Mouse (Mus musculus) hindbrain, postnatal 0 days (tissue): ENCODE results near the gene Epha6. TPM values are rescaled to one million over a fixed set of nuclear protein-coding genes. Genes with fewer than 3 reads are reported as not detected.
A peak's percentile ranks its signal among the peaks of the same experiment; 100 is the strongest.

Experiments
- ATAC-seq: fragments of 200-750 bp; cut with Nextera tagmentation; 2 replicates; pipeline ENCODE4 v1.8.0; 2017; ENCODE audit warnings: mild to moderate bottlenecking, moderate TSS enrichment, moderate library complexity
- DNase-seq: peaks from one replicate; pipeline ENCODE4 v3.0.0-alpha.2; 2015; ENCODE audit warnings: low spot score
- H3K27ac ChIP-seq: fragments of 300-500 bp; sonication (generic); 2 replicates; pipeline ENCODE4 v1.5.1; 2014; ENCODE audit warnings: mild to moderate bottlenecking
- H3K27me3 ChIP-seq: fragments of 300-500 bp; sonication (generic); 2 replicates; pipeline ENCODE4 v1.6.1; 2014; ENCODE audit warnings: low read length, mixed read lengths; ENCODE audit not compliant: insufficient read depth
- H3K36me3 ChIP-seq: fragments of 300-500 bp; sonication (generic); 2 replicates; pipeline ENCODE4 v1.6.1; 2014; ENCODE audit warnings: low read length, mixed read lengths; ENCODE audit not compliant: insufficient read depth
- H3K4me1 ChIP-seq: fragments of 300-500 bp; sonication (generic); 2 replicates; pipeline ENCODE4 v1.6.1; 2014; ENCODE audit warnings: antibody characterized with exemption, low read length, mixed read lengths; ENCODE audit not compliant: insufficient read depth
- H3K4me2 ChIP-seq: fragments of 300-500 bp; sonication (generic); 2 replicates; pipeline ENCODE4 v1.6.1; 2014; ENCODE audit warnings: low read depth, mild to moderate bottlenecking, low read length, moderate library complexity, mixed read lengths
- H3K4me3 ChIP-seq: fragments of 300-500 bp; sonication (generic); 2 replicates; pipeline ENCODE4 v1.5.1; 2014; ENCODE audit warnings: low read length
- H3K9ac ChIP-seq: fragments of 300-500 bp; sonication (generic); replicated peaks from 2 replicates; pipeline ENCODE4 v1.6.1; 2014; ENCODE audit warnings: mild to moderate bottlenecking, low read length, moderate library complexity, mixed read lengths
- H3K9me3 ChIP-seq: fragments of 300-500 bp; sonication (generic); 2 replicates; pipeline ENCODE4 v1.6.1; 2016; ENCODE audit warnings: low read length, mixed read lengths
- CTCF ChIP-seq: IDR thresholded peaks from 2 replicates; pipeline ENCODE4 v1.5.1; 2016; ENCODE audit warnings: antibody characterized with exemption, control low read depth, low read depth
- WGBS: fragments of 180-500 bp; shearing (Covaris S2); extraction: QIAGEN DNeasy Blood & Tissue Kit; methylation state at CpG from one replicate; pipeline ENCODE4 v1.1.7; 2014; 5-methylcytosine and 5-hydroxymethylcytosine counted together
- polyA plus RNA-seq: library from polyadenylated mRNA; unstranded; fragments of >200 nt; fragmentation: Nextera tagmentation; extraction: Ambion mirVana; gene quantifications from 2 replicates; pipeline ENCODE4 v1.2.1, GENCODE M21; 2015
- total RNA-seq: library from RNA; depleted of rRNA; stranded (reverse); fragments of >200 nt; gene quantifications from 2 replicates; pipeline ENCODE4 v1.2.3, GENCODE M21; 2014

Epha6 gene
- total and polyA plus RNA-seq, 2 experiments from 2014 or later, result 7.2 to 20.6 TPM

DNA sequence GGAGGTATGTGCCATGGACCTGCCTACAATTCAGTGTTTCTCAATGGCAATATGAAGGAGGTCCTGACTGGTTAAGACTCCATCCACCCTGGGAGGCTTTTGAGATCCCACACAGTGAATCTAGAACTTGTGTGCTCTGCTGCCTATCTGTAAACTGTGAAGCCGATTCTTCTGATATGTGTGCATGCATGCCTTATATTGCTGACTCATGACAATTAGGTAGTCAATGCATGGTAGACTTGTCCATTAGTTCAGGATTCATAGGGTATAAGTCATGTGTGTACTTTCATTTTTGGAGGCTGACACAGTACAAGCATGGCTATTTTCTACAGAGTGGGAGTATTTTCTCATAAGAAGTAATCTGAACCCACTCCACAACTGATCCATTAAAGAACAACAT, 834.9 kb downstream of the Epha6 start:
- Histone ChIP-seq H3K4me3 (no peak overlapping the region), H3K4me2 (no peak overlapping the region), H3K27me3 (no peaks in the 10 kb centered on the region), H3K9ac (no peak overlapping the region), H3K4me1 (no peaks in the 10 kb centered on the region), H3K9me3 (no peaks in the 10 kb centered on the region), H3K27ac (no peak overlapping the region), H3K36me3 (no peaks in the 10 kb centered on the region)
- ATAC-seq (no peak), DNase-seq (no peak)
- 100% methylated on average over 1 of the region's 1 CpGs for WGBS
- TF ChIP-seq CTCF, result no peak

DNA sequence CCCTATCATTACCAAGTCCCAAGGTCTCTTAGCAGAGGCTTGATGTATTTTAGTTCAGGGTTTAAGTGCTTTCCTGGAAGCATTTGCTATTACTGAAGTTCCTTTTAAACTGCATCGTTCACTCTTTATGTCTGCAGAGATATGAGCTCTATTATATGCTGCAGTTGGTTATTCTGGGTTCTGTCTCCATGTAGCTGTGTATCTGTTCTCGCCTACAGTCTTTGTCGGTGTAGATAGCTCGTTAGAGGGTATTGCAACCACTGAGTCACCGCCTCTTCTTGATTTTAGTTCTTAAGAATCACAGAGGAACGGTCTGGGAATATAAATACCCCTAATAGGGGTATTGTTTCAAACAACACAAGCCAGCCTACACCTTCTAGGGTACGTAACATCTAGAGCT, 835.4 kb downstream of the Epha6 start:
- TF ChIP-seq CTCF, result no peak
- Histone ChIP-seq H3K4me1 (no peaks in the 10 kb centered on the region), H3K27me3 (no peaks in the 10 kb centered on the region), H3K9ac (no peak overlapping the region), H3K36me3 (no peaks in the 10 kb centered on the region), H3K4me3 (no peak overlapping the region), H3K4me2 (no peak overlapping the region), H3K27ac (no peak overlapping the region), H3K9me3 (no peaks in the 10 kb centered on the region)
- ATAC-seq (no peak), DNase-seq (no peak)
- 85% methylated on average over 7 of the region's 7 CpGs for WGBS

DNA sequence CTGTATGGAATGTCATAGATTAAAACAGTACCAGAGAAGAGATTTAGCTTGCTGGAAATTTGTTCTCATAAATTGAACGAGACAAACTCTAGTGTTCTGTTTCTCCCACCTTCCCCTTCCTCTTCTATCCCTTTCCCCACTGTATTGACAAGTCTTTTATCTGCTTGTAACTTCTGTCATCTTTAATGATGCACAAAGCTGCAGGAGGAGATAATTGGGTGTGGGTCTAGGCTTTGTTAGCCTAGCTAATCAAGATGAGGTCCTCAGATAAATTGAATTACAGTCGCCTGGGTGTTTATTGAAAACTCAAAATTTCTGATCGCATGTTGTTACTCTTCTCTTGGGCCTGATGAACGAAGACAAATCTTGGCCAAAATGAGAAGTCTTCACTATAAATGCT, 844.5 kb downstream of the Epha6 start:
- no peak for TF ChIP-seq CTCF
- no peaks in the 10 kb centered on the region for H3K9me3 ChIP-seq
- WGBS, result 77% methylated on average over 4 of the region's 4 CpGs
- no peaks in the 10 kb centered on the region for H3K27me3 ChIP-seq
- H3K4me3 ChIP-seq, result no peak overlapping the region
- no peak overlapping the region for H3K9ac ChIP-seq
- no peak overlapping the region for H3K4me2 ChIP-seq
- H3K27ac ChIP-seq, result no peak overlapping the region
- ATAC-seq (no peak), DNase-seq (no peak)
- no peaks in the 10 kb centered on the region for H3K36me3 ChIP-seq
- no peaks in the 10 kb centered on the region for H3K4me1 ChIP-seq

DNA sequence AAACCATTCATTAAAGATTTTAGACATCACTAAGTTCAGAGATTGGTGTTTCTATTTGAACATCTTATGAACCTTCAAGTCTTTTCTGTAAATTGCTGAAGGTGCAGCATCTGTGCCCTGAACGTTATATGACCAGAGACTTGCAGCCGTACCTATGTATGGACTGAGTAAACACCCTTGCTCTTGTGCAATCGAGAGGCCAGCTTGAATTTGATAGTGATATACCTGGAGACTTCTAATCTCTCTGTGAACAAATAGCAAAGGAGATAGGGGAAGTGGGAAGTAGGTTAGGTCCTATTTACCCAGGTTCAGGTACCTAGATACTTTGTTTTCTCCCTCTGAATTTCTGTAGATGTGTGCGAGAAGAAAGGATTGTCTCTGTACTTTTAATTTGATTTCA, 854.4 kb downstream of the Epha6 start:
- ATAC-seq (no peak), DNase-seq (no peak)
- no peak for TF ChIP-seq CTCF
- WGBS, result 93% methylated on average over 4 of the region's 4 CpGs
- no peak overlapping the region for H3K9ac ChIP-seq
- no peak overlapping the region for H3K4me2 ChIP-seq
- no peaks in the 10 kb centered on the region for H3K9me3 ChIP-seq
- H3K4me3 ChIP-seq, result no peak overlapping the region
- no peaks in the 10 kb centered on the region for H3K27me3 ChIP-seq
- no peak overlapping the region for H3K27ac ChIP-seq
- no peaks in the 10 kb centered on the region for H3K4me1 ChIP-seq
- no peaks in the 10 kb centered on the region for H3K36me3 ChIP-seq

DNA sequence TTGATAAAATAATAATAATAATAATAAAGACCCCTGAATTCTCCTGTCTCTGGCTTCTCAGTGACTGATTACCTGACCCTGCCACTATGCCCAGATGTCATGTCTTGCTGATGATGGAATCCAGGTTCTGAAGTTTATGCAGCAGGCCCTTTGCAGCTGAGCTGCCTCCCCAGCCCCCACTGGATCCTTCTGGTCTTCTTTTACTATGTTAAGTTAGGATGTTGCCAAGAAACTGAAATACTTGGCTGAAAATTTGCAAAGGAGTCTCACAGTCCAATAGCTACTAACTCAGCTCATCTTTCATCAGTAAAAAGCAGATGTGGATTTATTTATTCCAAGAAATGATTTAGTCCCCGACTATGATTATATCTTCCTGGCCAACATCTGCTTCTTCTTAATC, 861.7 kb downstream of the Epha6 start:
- H3K4me1 ChIP-seq, result no peaks in the 10 kb centered on the region
- DNase-seq, result no peak
- 86% methylated on average over 1 of the region's 1 CpGs for WGBS
- H3K27me3 ChIP-seq, result no peaks in the 10 kb centered on the region
- ATAC-seq, result no peak
- no peak overlapping the region for H3K27ac ChIP-seq
- H3K4me3 ChIP-seq, result no peak overlapping the region
- no peaks in the 10 kb centered on the region for H3K9me3 ChIP-seq
- H3K36me3 ChIP-seq, result no peaks in the 10 kb centered on the region
- TF ChIP-seq CTCF, result no peak
- no peak overlapping the region for H3K4me2 ChIP-seq
- H3K9ac ChIP-seq, result no peak overlapping the region

DNA sequence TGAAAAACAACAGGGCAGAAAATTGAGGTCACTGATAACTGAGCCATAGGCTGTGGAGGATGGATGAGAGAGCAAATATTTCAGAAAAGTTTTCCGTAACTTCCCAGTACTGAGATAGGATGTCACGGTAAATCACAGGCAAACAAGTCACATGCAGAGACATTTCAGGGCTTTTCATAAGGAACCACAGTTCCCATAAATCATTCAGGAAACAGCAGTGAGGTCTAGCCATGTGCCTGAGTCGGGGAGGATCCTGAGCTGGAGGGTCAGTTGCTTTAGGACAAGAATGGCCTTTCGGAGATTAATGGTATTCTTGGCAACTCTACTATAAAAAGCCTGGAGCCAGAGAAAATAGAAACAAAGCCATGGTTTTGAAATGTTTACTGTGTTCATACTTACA, 889.8 kb downstream of the Epha6 start:
- DNase-seq (no peak), ATAC-seq (no peak)
- H3K4me3 ChIP-seq, result no peak overlapping the region
- H3K27me3 ChIP-seq, result no peaks in the 10 kb centered on the region
- H3K9me3 ChIP-seq, result no peaks in the 10 kb centered on the region
- H3K9ac ChIP-seq, result no peak overlapping the region
- no peaks in the 10 kb centered on the region for H3K4me1 ChIP-seq
- TF ChIP-seq CTCF, result no peak
- H3K36me3 ChIP-seq, result no peaks in the 10 kb centered on the region
- 73% methylated on average over 4 of the region's 4 CpGs for WGBS
- no peak overlapping the region for H3K4me2 ChIP-seq
- H3K27ac ChIP-seq, result no peak overlapping the region

DNA sequence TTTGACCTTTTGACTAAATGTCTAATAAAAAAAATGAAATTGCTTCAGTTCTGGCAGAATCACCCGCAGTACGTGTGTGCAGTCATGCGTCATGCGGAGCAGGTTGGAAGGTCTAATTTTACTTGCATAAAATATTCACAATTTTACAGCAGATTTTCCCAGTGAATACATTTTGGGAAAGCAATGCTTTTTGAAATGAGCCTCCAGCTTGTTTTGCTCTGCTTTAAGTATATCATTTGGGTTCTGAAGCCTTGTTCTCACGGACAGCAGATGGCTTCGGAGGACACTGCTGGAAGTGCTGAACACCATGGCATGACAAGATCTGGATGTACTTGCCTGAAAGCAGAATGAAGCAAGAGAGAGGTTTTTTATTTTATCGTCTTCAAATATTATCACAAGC, 912.1 kb downstream of the Epha6 start:
- Histone ChIP-seq H3K4me1 (no peaks in the 10 kb centered on the region), H3K27me3 (no peaks in the 10 kb centered on the region), H3K27ac (no peak overlapping the region), H3K9me3 (no peaks in the 10 kb centered on the region), H3K9ac (no peak overlapping the region), H3K36me3 (no peaks in the 10 kb centered on the region), H3K4me3 (no peak overlapping the region), H3K4me2 (no peak overlapping the region)
- 84% methylated on average over 7 of the region's 7 CpGs for WGBS
- TF ChIP-seq CTCF, result no peak
- DNase-seq (peak; percentile 7), ATAC-seq (no peak)
